19 mouse cellular contexts compared by ENCODE assay signal in the genomic region with DNA sequence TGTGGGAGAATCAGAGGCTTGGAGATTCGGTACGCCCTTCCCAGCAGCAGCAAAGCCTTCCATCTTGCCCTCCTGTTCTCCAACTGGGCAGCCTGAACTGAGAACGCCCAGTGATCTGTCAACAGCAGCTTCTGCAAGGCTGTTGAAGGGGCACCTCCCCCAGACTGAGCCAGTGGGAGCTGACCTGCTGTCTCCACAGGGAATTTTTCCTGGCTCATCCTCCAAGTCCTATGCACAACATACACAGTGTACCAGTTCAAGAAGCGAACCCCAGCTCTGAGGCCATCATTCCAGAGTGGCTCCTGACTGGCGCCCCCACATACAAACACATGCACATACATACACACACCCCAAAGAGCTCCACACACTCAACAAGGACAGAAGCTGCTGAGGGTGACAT.
A peak's percentile ranks its signal among the peaks of the same experiment; 100 is the strongest.
DNase-seq lines count a peak whose midpoint lies in the region; ATAC-seq and TF ChIP-seq lines count a peak whose summit lies in the region.
"Had no signal": no experiment of that assay in that cellular context is flagged by ENCODE, and none has a peak within 500 bp of the region (broad histone marks: within the 10 kb centered on the region; RNA-seq: fewer than 3 reads in every experiment).

No protein-coding gene starts in this region.

- no peak overlapping the region for H3K4me2 ChIP-seq in liver, embryonic 11.5 days
- no peak overlapping the region for H3K4me2 ChIP-seq in liver, postnatal 0 days (ENCODE audit: low read depth, low read length)
- H3K4me2 ChIP-seq: embryonic facial prominence, embryonic 15.5 days; hindbrain, embryonic 14.5 days had no signal

- H3K27ac ChIP-seq in liver, embryonic 11.5 days (ENCODE audit: low read depth, low read length), result no peak overlapping the region
- H3K27ac ChIP-seq in liver, postnatal 0 days (ENCODE audit: low read depth), result no peak overlapping the region
- H3K27ac ChIP-seq: embryonic facial prominence, embryonic 15.5 days; forebrain, embryonic 10.5 days; hindbrain, embryonic 10.5 days; hindbrain, embryonic 14.5 days had no signal

- no peaks in the 10 kb centered on the region for H3K27me3 ChIP-seq in liver, embryonic 11.5 days (replicated peaks; ENCODE audit: control insufficient read depth, insufficient read depth, low read length)
- H3K27me3 ChIP-seq in liver, postnatal 0 days (ENCODE audit: insufficient read depth, low read length), result no peaks in the 10 kb centered on the region
- H3K27me3 ChIP-seq: embryonic facial prominence, embryonic 15.5 days had no signal

- no peak overlapping the region for H3K9ac ChIP-seq in liver, embryonic 11.5 days (ENCODE audit: low read depth, low read length)
- H3K9ac ChIP-seq in liver, postnatal 0 days (replicated peaks), result no peak overlapping the region
- H3K9ac ChIP-seq: embryonic facial prominence, embryonic 15.5 days; hindbrain, embryonic 14.5 days had no signal

- WGBS in liver, embryonic 11.5 days, result 65% methylated on average over 5 of the region's 5 CpGs
- 63% methylated on average over 5 of the region's 5 CpGs for WGBS in liver, postnatal 0 days (ENCODE audit: insufficient replicate concordance)

- no peak for TF ChIP-seq CTCF in liver, postnatal 0 days (IDR thresholded peaks at IDR 0.05; ENCODE audit: low read depth)

- DNase-seq in heart, adult 11 months, result peak; percentile 88
- no peak for DNase-seq in heart, postnatal 10 days
- peak; percentile 20 for DNase-seq in liver, embryonic 11.5 days (ENCODE audit: low spot score)
- DNase-seq in liver, postnatal 0 days, result no peak
- peak; percentile 6 for DNase-seq in ovary, adult 18-20 months (ENCODE audit: low spot score)
- no peak for DNase-seq in ovary, postnatal 10 days (ENCODE audit: low spot score)
- DNase-seq: adrenal gland, postnatal 10 days; cerebellum, adult 11 months; cerebellum, adult 8-10 months; cerebellum, postnatal 14 days; embryo, embryonic 11 days; gastrocnemius, postnatal 10 days; heart, postnatal 14 days had no signal

- H3K4me3 ChIP-seq in liver, embryonic 11.5 days (ENCODE audit: low read depth, low read length), result no peak overlapping the region
- no peak overlapping the region for H3K4me3 ChIP-seq in liver, postnatal 0 days (ENCODE audit: low read depth, low read length)
- H3K4me3 ChIP-seq: embryonic facial prominence, embryonic 15.5 days; erythroblast, embryonic 14.5 days; forebrain, embryonic 10.5 days; hindbrain, embryonic 10.5 days had no signal

- H3K9me3 ChIP-seq in liver, embryonic 11.5 days (ENCODE audit: control insufficient read depth, low read length), result no peaks in the 10 kb centered on the region
- H3K9me3 ChIP-seq in liver, postnatal 0 days (ENCODE audit: low read length), result no peaks in the 10 kb centered on the region
- H3K9me3 ChIP-seq: embryonic facial prominence, embryonic 15.5 days; forebrain, embryonic 10.5 days; hindbrain, embryonic 10.5 days had no signal

- intact Hi-C loops in heart, postnatal 10 days (cut with DNase I), result no loop called here

- TF ChIP-seq EP300 in liver, postnatal 0 days (IDR thresholded peaks at IDR 0.05; ENCODE audit: low read depth), result no peak

- no peak for ATAC-seq in liver, embryonic 11.5 days (replicated peaks; ENCODE audit: low FRiP score)
- ATAC-seq in liver, postnatal 0 days, result no peak
- ATAC-seq: forebrain, embryonic 16.5 days had no signal

- no peaks in the 10 kb centered on the region for H3K36me3 ChIP-seq in liver, embryonic 11.5 days (ENCODE audit: control insufficient read depth, insufficient read depth, low read length)
- no peaks in the 10 kb centered on the region for H3K36me3 ChIP-seq in liver, postnatal 0 days (replicated peaks; ENCODE audit: insufficient read depth, low read length)
- H3K36me3 ChIP-seq: embryonic facial prominence, embryonic 15.5 days; forebrain, embryonic 10.5 days; hindbrain, embryonic 10.5 days had no signal

- no peaks in the 10 kb centered on the region for H3K4me1 ChIP-seq in liver, embryonic 11.5 days (replicated peaks; ENCODE audit: control insufficient read depth, insufficient read depth, low read length)
- H3K4me1 ChIP-seq in liver, postnatal 0 days (ENCODE audit: insufficient read depth), result no peaks in the 10 kb centered on the region
- H3K4me1 ChIP-seq: embryonic facial prominence, embryonic 15.5 days; forebrain, embryonic 10.5 days; hindbrain, embryonic 10.5 days had no signal

Comparison
In these comparisons a context has a peak if more than half of its experiments do, and no peak if none do; other contexts are left out.
1. DNase-seq: peak in heart, adult 11 months (single experiment), liver, embryonic 11.5 days (single experiment) and ovary, adult 18-20 months (single experiment); none in heart, postnatal 10 days (0 of 2), liver, postnatal 0 days (single experiment) and ovary, postnatal 10 days (single experiment).